Mouse (Mus musculus) liver (tissue): ENCODE results near the gene Catsper2.
A peak's percentile ranks its signal among the peaks of the same experiment; 100 is the strongest.

Source experiments
- DNase-seq: peaks from one replicate; pipeline ENCODE4 v3.0.0-alpha.2; 2020; ENCODE audit warnings: mixed read lengths

The Catsper2 gene

GRCm38 (mm10) chr2:121413387-121414042 is at the start of gene Catsper2, which contains the start of gene Pdia3:
TSS of gene Catsper2 (minus strand) at chr2:121413792.
TSS of gene Pdia3 (plus strand) at chr2:121413775.
- peak; percentile 97 for DNase-seq

- DNase-seq: no peak
Measured at GRCm38 (mm10) chr2:121460071-121460470, 46.5 kb upstream of the Catsper2 start.

GRCm38 (mm10) chr2:121456692-121457642 is 43.4 kb upstream of the Catsper2 start, which contains the start of gene Serinc4:
TSS of gene Serinc4 (minus strand) at chr2:121456781.
- DNase-seq: peak; percentile 93

- no peak for DNase-seq
Measured at GRCm38 (mm10) chr2:121455534-121455933, 41.9 kb upstream of the Catsper2 start.

- no peak for DNase-seq
Measured at GRCm38 (mm10) chr2:121453917-121454316, 40.3 kb upstream of the Catsper2 start.

- DNase-seq: no peak
Measured at GRCm38 (mm10) chr2:121452990-121453389, 39.4 kb upstream of the Catsper2 start, which contains the start of gene Hypk. TSS of gene Hypk (plus strand) at chr2:121453290.

GRCm38 (mm10) chr2:121452361-121452760 is 38.8 kb upstream of the Catsper2 start:
- DNase-seq: no peak

- DNase-seq: peak; percentile 24
Measured at GRCm38 (mm10) chr2:121450093-121450492, 36.5 kb upstream of the Catsper2 start.

GRCm38 (mm10) chr2:121449545-121450011 is 36.0 kb upstream of the Catsper2 start:
- peak; percentile 41 for DNase-seq

- DNase-seq: peak; percentile 100
Measured at GRCm38 (mm10) chr2:121448739-121449535, 35.3 kb upstream of the Catsper2 start, which contains the start of gene Serf2. TSS of gene Serf2 (plus strand) at chr2:121449195.

- peak; percentile 39 for DNase-seq
Measured at GRCm38 (mm10) chr2:121448136-121448535, 34.5 kb upstream of the Catsper2 start.

- no peak for DNase-seq
Measured at GRCm38 (mm10) chr2:121447006-121447405, 33.4 kb upstream of the Catsper2 start.

GRCm38 (mm10) chr2:121446506-121446905 is 32.9 kb upstream of the Catsper2 start:
- no peak for DNase-seq

- DNase-seq: no peak
Measured at GRCm38 (mm10) chr2:121445117-121445516, 31.5 kb upstream of the Catsper2 start.

- DNase-seq: no peak
Measured at GRCm38 (mm10) chr2:121444178-121444577, 30.6 kb upstream of the Catsper2 start, which contains the start of gene Ell3. TSS of gene Ell3 (minus strand) at chr2:121444278.

- peak; percentile 23 for DNase-seq
Measured at GRCm38 (mm10) chr2:121443068-121443349, 29.4 kb upstream of the Catsper2 start.

- peak; percentile 91 for DNase-seq
Measured at GRCm38 (mm10) chr2:121442259-121443067, 28.9 kb upstream of the Catsper2 start.

GRCm38 (mm10) chr2:121441800-121442199 is 28.2 kb upstream of the Catsper2 start:
- no peak for DNase-seq

GRCm38 (mm10) chr2:121440834-121441605 is 27.4 kb upstream of the Catsper2 start:
- no peak for DNase-seq

- DNase-seq: no peak
Measured at GRCm38 (mm10) chr2:121439746-121440145, 26.2 kb upstream of the Catsper2 start.

GRCm38 (mm10) chr2:121434854-121435253 is 21.3 kb upstream of the Catsper2 start:
- DNase-seq: no peak
